Mouse (Mus musculus) MEL (cell line): ENCODE results near the gene Pcdh20. TPM values are rescaled to one million over a fixed set of nuclear protein-coding genes. Genes with fewer than 3 reads are reported as not detected.

Source experiments
- DNase-seq: peaks from one replicate; pipeline ENCODE4 v3.0.0; 2011; ENCODE audit warnings: low read depth, low spot score
- H3K27ac ChIP-seq: 2 replicates; pipeline ENCODE4 v1.5.1; 2012; ENCODE audit warnings: low read depth, mild to moderate bottlenecking, control low read depth, low read length, moderate library complexity; ENCODE audit not compliant: control insufficient read depth
- H3K27me3 ChIP-seq, 2 experiments: fragments of 150-350 bp in 1 of 2; sonication (generic) in 1 of 2; 2 replicates each; pipeline ENCODE4 v1.6.1; 2012; ENCODE audit warnings: low read length in 2 of 2, mild to moderate bottlenecking in 2 of 2, improper control_type of control experiment in 1 of 2, moderate library complexity in 1 of 2; ENCODE audit not compliant: insufficient read depth in 2 of 2, control insufficient read depth in 1 of 2
- H3K36me3 ChIP-seq, 2 experiments: 2 replicates each; pipeline ENCODE4 v1.6.1; 2012 to 2014; ENCODE audit warnings: low read length in 2 of 2, improper control_type of control experiment in 1 of 2, inconsistent platforms in 1 of 2, mild to moderate bottlenecking in 1 of 2; ENCODE audit not compliant: insufficient read depth in 2 of 2, control insufficient read depth in 1 of 2
- H3K4me1 ChIP-seq, 2 experiments: fragments of 150-350 bp in 1 of 2; sonication (generic) in 1 of 2; 2 replicates each; pipeline ENCODE4 v1.6.1; 2012; ENCODE audit warnings: low read length in 2 of 2, improper control_type of control experiment in 1 of 2, mild to moderate bottlenecking in 1 of 2; ENCODE audit not compliant: insufficient read depth in 2 of 2, control insufficient read depth in 1 of 2
- H3K4me3 ChIP-seq, 2 experiments: fragments of 150-350 bp in 1 of 2; sonication (generic) in 1 of 2; 2 replicates each; pipeline ENCODE4 v1.5.1; 2012; ENCODE audit warnings: low read depth in 2 of 2, low read length in 2 of 2, mild to moderate bottlenecking in 2 of 2, moderate library complexity in 2 of 2, control low read depth in 1 of 2, improper control_type of control experiment in 1 of 2; ENCODE audit not compliant: control insufficient read depth in 1 of 2, insufficient read depth in 1 of 2
- H3K79me2 ChIP-seq: 2 replicates; pipeline ENCODE4 v1.6.1; 2012; ENCODE audit warnings: mild to moderate bottlenecking, low read length, moderate library complexity; ENCODE audit not compliant: control insufficient read depth, poor library complexity, insufficient read depth
- H3K9ac ChIP-seq: 2 replicates; pipeline ENCODE4 v1.6.1; 2012; ENCODE audit warnings: low read depth, mild to moderate bottlenecking, control low read depth, low read length, moderate library complexity; ENCODE audit not compliant: control insufficient read depth, poor library complexity, severe bottlenecking
- H3K9me3 ChIP-seq: fragments of 150-350 bp; sonication (generic); replicated peaks from 2 replicates; pipeline ENCODE4 v1.6.1; 2012; ENCODE audit warnings: mild to moderate bottlenecking, low read length, improper control_type of control experiment, moderate library complexity; ENCODE audit not compliant: insufficient read depth
- CHD2 ChIP-seq: IDR thresholded peaks from 2 replicates; pipeline ENCODE4 v1.6.1; 2011; ENCODE audit warnings: low read length, improper control_type of control experiment
- CTCF ChIP-seq, 3 experiments: IDR thresholded peaks in 2 of 3; conservative IDR thresholded peaks in 1 of 3; 2 replicates each; pipeline ENCODE4 v1.5.1; 2011 to 2012; ENCODE audit warnings: low read length in 3 of 3, low read depth in 2 of 3, mild to moderate bottlenecking in 2 of 3, improper control_type of control experiment in 1 of 3, inconsistent platforms in 1 of 3, mixed read lengths in 1 of 3, moderate library complexity in 1 of 3; ENCODE audit not compliant: control insufficient read depth in 1 of 3, insufficient read depth in 1 of 3, poor library complexity in 1 of 3, severe bottlenecking in 1 of 3
- E2F4 ChIP-seq: IDR thresholded peaks from 2 replicates; pipeline ENCODE4 v1.6.1; 2011; ENCODE audit warnings: low read depth, low read length, improper control_type of control experiment, borderline replicate concordance
- ETS1 ChIP-seq: IDR thresholded peaks from 2 replicates; pipeline ENCODE4 v1.6.1; 2012; ENCODE audit warnings: low read depth, mild to moderate bottlenecking, inconsistent platforms, low read length, improper control_type of control experiment, moderate library complexity
- GATA1 ChIP-seq: IDR thresholded peaks from 2 replicates; pipeline ENCODE4 v1.6.1; 2011; ENCODE audit warnings: low read depth, low read length, improper control_type of control experiment
- JUND ChIP-seq: IDR thresholded peaks from 2 replicates; pipeline ENCODE4 v1.6.1; 2011; ENCODE audit warnings: low read depth, mild to moderate bottlenecking, improper control_type of control experiment, low read length
- KAT2A ChIP-seq: conservative IDR thresholded peaks from 2 replicates; pipeline ENCODE4 v1.6.1; 2012; ENCODE audit warnings: low read depth, low read length, improper control_type of control experiment, inconsistent platforms
- MAFK ChIP-seq: IDR thresholded peaks from 2 replicates; pipeline ENCODE4 v1.6.1; 2011; ENCODE audit warnings: low read depth, mild to moderate bottlenecking, low read length, improper control_type of control experiment, borderline replicate concordance
- MAX ChIP-seq: IDR thresholded peaks from 2 replicates; pipeline ENCODE4 v1.6.1; 2011; ENCODE audit warnings: low read length, improper control_type of control experiment
- MXI1 ChIP-seq: IDR thresholded peaks from 2 replicates; pipeline ENCODE4 v1.6.1; 2011; ENCODE audit warnings: mild to moderate bottlenecking, low read depth, low read length, improper control_type of control experiment
- MYB ChIP-seq: IDR thresholded peaks from 2 replicates; pipeline ENCODE4 v1.6.1; 2011; ENCODE audit warnings: mild to moderate bottlenecking, low read depth, low read length, improper control_type of control experiment
- MYC ChIP-seq: IDR thresholded peaks from 2 replicates; pipeline ENCODE4 v1.6.1; 2011; ENCODE audit warnings: low read depth, mild to moderate bottlenecking, low read length, improper control_type of control experiment, moderate library complexity
- NELFE ChIP-seq: IDR thresholded peaks from 2 replicates; pipeline ENCODE4 v1.6.1; 2011; ENCODE audit warnings: low read depth, low read length, improper control_type of control experiment
- POLR2A ChIP-seq, 2 experiments: IDR thresholded peaks; 2 replicates each; pipeline ENCODE4 v1.6.1; 2011 to 2012; ENCODE audit warnings: low read length in 2 of 2, mild to moderate bottlenecking in 2 of 2, control low read depth in 1 of 2, improper control_type of control experiment in 1 of 2, low read depth in 1 of 2, moderate library complexity in 1 of 2; ENCODE audit not compliant: control insufficient read depth in 1 of 2, insufficient read depth in 1 of 2, poor library complexity in 1 of 2
- POLR2AphosphoS5 ChIP-seq: IDR thresholded peaks from 2 replicates; pipeline ENCODE4 v1.6.1; 2012; ENCODE audit warnings: low read depth, borderline replicate concordance, mild to moderate bottlenecking, inconsistent platforms, low read length, moderate library complexity, mixed read lengths
- RAD21 ChIP-seq: IDR thresholded peaks from 2 replicates; pipeline ENCODE4 v1.6.1; 2011; ENCODE audit warnings: mild to moderate bottlenecking, low read depth, low read length, improper control_type of control experiment
- RCOR1 ChIP-seq: IDR thresholded peaks from 2 replicates; pipeline ENCODE4 v1.6.1; 2012; ENCODE audit warnings: low read depth, mild to moderate bottlenecking, inconsistent platforms, low read length, improper control_type of control experiment
- SIN3A ChIP-seq: IDR thresholded peaks from 2 replicates; pipeline ENCODE4 v1.6.1; 2012; ENCODE audit warnings: low read length, improper control_type of control experiment, inconsistent platforms
- SMC3 ChIP-seq: IDR thresholded peaks from 2 replicates; pipeline ENCODE4 v1.6.1; 2011; ENCODE audit warnings: low read depth, low read length, improper control_type of control experiment
- TAL1 ChIP-seq: IDR thresholded peaks from 2 replicates; pipeline ENCODE4 v1.6.1; 2012; ENCODE audit warnings: mild to moderate bottlenecking, inconsistent platforms, low read length, moderate library complexity, mixed read lengths
- TBP ChIP-seq: IDR thresholded peaks from 2 replicates; pipeline ENCODE4 v1.8.0; 2011; ENCODE audit warnings: low read depth, low read length, improper control_type of control experiment
- TCF12 ChIP-seq: IDR thresholded peaks from 2 replicates; pipeline ENCODE4 v1.6.1; 2014; ENCODE audit warnings: low read depth, mild to moderate bottlenecking, inconsistent platforms, low read length, improper control_type of control experiment, moderate library complexity
- UBTF ChIP-seq: IDR thresholded peaks from 2 replicates; pipeline ENCODE4 v1.6.1; 2012; ENCODE audit warnings: low read depth, mild to moderate bottlenecking, inconsistent platforms, low read length, improper control_type of control experiment, moderate library complexity, borderline replicate concordance; ENCODE audit not compliant: insufficient read depth
- USF1 ChIP-seq: IDR thresholded peaks from 2 replicates; pipeline ENCODE4 v1.6.1; 2014; ENCODE audit warnings: low read depth, mild to moderate bottlenecking, inconsistent platforms, low read length, improper control_type of control experiment, moderate library complexity
- USF2 ChIP-seq, 2 experiments: IDR thresholded peaks; 2 replicates each; pipeline ENCODE4 v1.6.1; 2011 to 2012; ENCODE audit warnings: improper control_type of control experiment in 2 of 2, low read length in 2 of 2, borderline replicate concordance in 1 of 2, inconsistent platforms in 1 of 2, low read depth in 1 of 2, mild to moderate bottlenecking in 1 of 2; ENCODE audit not compliant: insufficient read depth in 1 of 2
- ZC3H11A ChIP-seq: IDR thresholded peaks from 2 replicates; pipeline ENCODE4 v1.6.1; 2012; ENCODE audit warnings: low read depth, mild to moderate bottlenecking, inconsistent platforms, low read length, improper control_type of control experiment
- ZKSCAN1 ChIP-seq: IDR thresholded peaks from 2 replicates; pipeline ENCODE4 v1.6.1; 2012; ENCODE audit warnings: low read depth, mild to moderate bottlenecking, inconsistent platforms, low read length, improper control_type of control experiment, moderate library complexity
- ZMIZ1 ChIP-seq: IDR thresholded peaks from 2 replicates; pipeline ENCODE4 v1.6.1; 2012; ENCODE audit warnings: low read depth, mild to moderate bottlenecking, inconsistent platforms, low read length, improper control_type of control experiment, moderate library complexity
- polyA plus RNA-seq, 2 experiments: library from polyadenylated mRNA; stranded (reverse) in 1 of 2; unstranded in 1 of 2; fragments of >175 nt in 1 of 2; fragments of >200 nt in 1 of 2; gene quantifications; 2 replicates each; pipeline versions ENCODE4 v1.2.1 to v1.2.4; 2012; ENCODE audit warnings: low replicate concordance in 2 of 2, low read depth in 1 of 2; ENCODE audit not compliant: insufficient read length in 2 of 2, insufficient read depth in 1 of 2, missing spikeins in 1 of 2
- total RNA-seq: library from RNA; depleted of rRNA; stranded (reverse); fragments of 300-350 nt; gene quantifications from 2 replicates; pipeline ENCODE4 v1.2.3, GENCODE M21; 2012

The Pcdh20 gene
- total and polyA plus RNA-seq, 3 experiments: not detected

- no peaks in the 10 kb centered on the region for H3K27me3 ChIP-seq
- no peaks in the 10 kb centered on the region for H3K36me3 ChIP-seq
- H3K9me3 ChIP-seq: no peaks in the 10 kb centered on the region
- no peaks in the 10 kb centered on the region for H3K4me1 ChIP-seq
- H3K9ac ChIP-seq: no peak overlapping the region
- H3K27ac ChIP-seq: no peak overlapping the region
- peak; percentile 92 for TF ChIP-seq SMC3
- TF ChIP-seq SIN3A: no peak
- TF ChIP-seq MYC: no peak
- peak; percentile 82 for TF ChIP-seq RAD21
- no peak for TF ChIP-seq TAL1
- TF ChIP-seq MAFK: no peak
- TF ChIP-seq MYB: no peak
- no peak for TF ChIP-seq TBP
- no peak for TF ChIP-seq NELFE
- no peak for TF ChIP-seq ZKSCAN1
- TF ChIP-seq ZC3H11A: peak; percentile 85
- no peak for TF ChIP-seq ZMIZ1
- peak in 2 of 3 experiments; percentile 21 to 71; a peak in 3 of 6 replicates for TF ChIP-seq CTCF (IDR thresholded peaks at IDR 0.05 in 2 of 3, conservative IDR thresholded peaks at IDR 0.05 in 1 of 3; ENCODE audit: control insufficient read depth in 1 of 3, insufficient read depth in 1 of 3, low read depth in 2 of 3, low read length in 3 of 3, poor library complexity in 1 of 3, severe bottlenecking in 1 of 3)
- no peak for TF ChIP-seq TCF12
- TF ChIP-seq GATA1: no peak
- no peak for TF ChIP-seq RCOR1
- TF ChIP-seq KAT2A: no peak
- no peak for TF ChIP-seq POLR2A (IDR thresholded peaks at IDR 0.05; ENCODE audit: control insufficient read depth in 1 of 2, insufficient read depth in 1 of 2, low read depth in 1 of 2, low read length in 2 of 2, poor library complexity in 1 of 2)
- TF ChIP-seq ETS1: no peak
- TF ChIP-seq CHD2: no peak
- TF ChIP-seq USF1: no peak
- TF ChIP-seq MAX: no peak
- no peak for TF ChIP-seq USF2 (IDR thresholded peaks at IDR 0.05; ENCODE audit: borderline replicate concordance in 1 of 2, insufficient read depth in 1 of 2, low read depth in 1 of 2, low read length in 2 of 2)
- H3K79me2 ChIP-seq: no peaks in the 10 kb centered on the region
- no peak overlapping the region for H3K4me3 ChIP-seq
- DNase-seq: peak; percentile 62
Measured at GRCm38 (mm10) chr14:88466416-88466815, 4.8 kb downstream of the Pcdh20 start.

GRCm38 (mm10) chr14:88464356-88464755 lies 6.8 kb downstream of the Pcdh20 start:
- Histone ChIP-seq H3K4me1 (no peaks in the 10 kb centered on the region), H3K9ac (no peak overlapping the region), H3K79me2 (no peaks in the 10 kb centered on the region), H3K27ac (no peak overlapping the region), H3K36me3 (no peaks in the 10 kb centered on the region), H3K27me3 (no peaks in the 10 kb centered on the region), H3K9me3 (no peaks in the 10 kb centered on the region), H3K4me3 (no peak overlapping the region)
- DNase-seq: no peak
- no peak for TF ChIP-seq USF2 (IDR thresholded peaks at IDR 0.05; ENCODE audit: borderline replicate concordance in 1 of 2, insufficient read depth in 1 of 2, low read depth in 1 of 2, low read length in 2 of 2)
- TF ChIP-seq MXI1: no peak
- no peak for TF ChIP-seq JUND
- no peak for TF ChIP-seq UBTF
- no peak for TF ChIP-seq ZKSCAN1
- no peak for TF ChIP-seq TCF12
- no peak for TF ChIP-seq POLR2AphosphoS5
- TF ChIP-seq GATA1: no peak
- TF ChIP-seq MYC: no peak
- TF ChIP-seq E2F4: no peak
- TF ChIP-seq, all 39 proteins: peak for 0
